Mouse (Mus musculus) layer of hippocampus, adult 18-20 months (tissue): ENCODE measurements around the gene Alox15. TPM values are rescaled to one million over a fixed set of nuclear protein-coding genes. Genes with fewer than 3 reads are reported as not detected.
A peak's percentile ranks its signal among the peaks of the same experiment; 100 is the strongest.

Experiments used
- DNase-seq, 2 experiments: peaks; one replicate each; pipeline ENCODE4 v3.0.0; 2022; ENCODE audit warnings: low spot score in 2 of 2
- total RNA-seq, 2 experiments: library from RNA; stranded (reverse); gene quantifications; 2 replicates each; pipeline ENCODE4 v1.2.3; 2021

The Alox15 gene
- total RNA-seq, 2 experiments from 2014 or later: 0.17 TPM; not detected in 1

DNA sequence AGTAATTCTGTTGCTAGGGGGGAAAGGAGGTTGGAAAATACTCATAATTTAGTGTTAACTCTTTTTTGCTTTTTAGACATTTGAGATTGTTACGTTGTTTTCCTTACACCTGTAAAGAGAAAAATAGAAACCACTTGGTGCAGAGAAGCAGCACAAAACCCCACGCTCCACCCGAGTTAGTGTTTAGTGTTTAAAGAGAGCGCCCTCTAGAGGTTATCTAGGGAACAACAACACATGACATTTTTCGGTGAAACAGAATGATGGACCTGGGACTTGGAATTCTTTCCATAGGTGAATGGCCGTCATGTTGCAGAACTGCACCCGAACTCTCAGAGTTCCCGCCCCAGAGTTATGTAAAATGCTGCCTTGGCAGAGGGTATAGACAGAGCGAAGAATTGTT is 42.5 kb downstream of the Alox15 start:
- DNase-seq: peak in 1 of 2 experiments; percentile 63

DNA sequence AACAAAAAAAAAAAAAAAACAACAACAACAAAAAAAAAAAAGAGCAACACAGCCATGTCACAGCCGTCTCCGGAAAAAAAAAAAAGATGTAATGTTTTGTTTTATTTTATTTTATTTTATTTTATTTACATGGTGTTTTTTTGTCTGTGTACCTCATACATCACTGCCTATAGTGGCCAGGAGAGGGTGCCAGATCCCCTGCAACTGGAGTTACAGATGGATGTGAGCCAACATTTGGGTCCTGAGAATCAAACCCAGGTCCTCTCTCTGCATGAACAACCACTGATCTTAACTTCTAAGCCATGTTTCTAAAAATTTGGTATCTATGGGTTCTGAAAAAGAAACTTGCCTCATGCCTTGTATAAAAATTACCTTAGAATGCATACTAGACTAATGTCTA is 43.5 kb downstream of the Alox15 start:
- no peak for DNase-seq

DNA sequence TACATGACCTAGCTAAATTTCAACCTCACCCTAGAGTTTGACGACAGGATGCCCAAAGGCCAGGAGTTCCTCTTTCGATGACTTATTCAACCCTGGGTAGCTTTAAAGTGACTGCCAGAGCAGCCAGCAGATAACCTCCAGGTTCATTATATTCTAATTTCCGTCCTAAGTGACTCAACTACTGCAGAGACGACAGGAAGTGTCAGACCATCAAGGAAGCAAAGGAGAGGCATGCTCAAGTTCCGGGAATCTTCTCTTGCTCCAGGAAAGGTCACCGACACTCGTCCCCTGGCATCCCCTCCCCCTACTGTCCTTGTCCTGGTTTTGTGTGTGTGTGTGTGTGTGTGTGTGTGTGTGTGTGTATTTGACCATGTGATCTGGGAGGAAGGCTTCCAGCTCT is 45.7 kb downstream of the Alox15 start:
- no peak for DNase-seq

DNA sequence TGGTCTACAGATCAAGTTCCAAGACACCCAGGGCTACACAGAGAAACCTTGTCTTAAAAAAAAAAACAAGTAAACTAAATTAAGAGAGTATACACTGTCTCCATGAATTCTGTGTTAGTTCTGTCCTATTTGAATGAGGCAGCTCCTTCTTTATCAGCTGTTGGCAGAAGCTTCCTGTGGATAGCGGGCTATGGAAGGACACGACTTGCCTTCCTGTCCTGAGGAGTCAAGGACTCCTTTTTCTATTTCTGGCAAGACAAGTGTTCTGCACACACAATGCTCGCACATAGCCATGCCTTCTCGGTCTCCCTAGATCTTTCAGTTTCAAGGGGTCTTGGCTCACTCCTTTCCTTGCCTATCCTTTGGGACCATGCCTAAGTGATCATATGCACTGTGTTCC is 49.5 kb downstream of the Alox15 start:
- DNase-seq: no peak

DNA sequence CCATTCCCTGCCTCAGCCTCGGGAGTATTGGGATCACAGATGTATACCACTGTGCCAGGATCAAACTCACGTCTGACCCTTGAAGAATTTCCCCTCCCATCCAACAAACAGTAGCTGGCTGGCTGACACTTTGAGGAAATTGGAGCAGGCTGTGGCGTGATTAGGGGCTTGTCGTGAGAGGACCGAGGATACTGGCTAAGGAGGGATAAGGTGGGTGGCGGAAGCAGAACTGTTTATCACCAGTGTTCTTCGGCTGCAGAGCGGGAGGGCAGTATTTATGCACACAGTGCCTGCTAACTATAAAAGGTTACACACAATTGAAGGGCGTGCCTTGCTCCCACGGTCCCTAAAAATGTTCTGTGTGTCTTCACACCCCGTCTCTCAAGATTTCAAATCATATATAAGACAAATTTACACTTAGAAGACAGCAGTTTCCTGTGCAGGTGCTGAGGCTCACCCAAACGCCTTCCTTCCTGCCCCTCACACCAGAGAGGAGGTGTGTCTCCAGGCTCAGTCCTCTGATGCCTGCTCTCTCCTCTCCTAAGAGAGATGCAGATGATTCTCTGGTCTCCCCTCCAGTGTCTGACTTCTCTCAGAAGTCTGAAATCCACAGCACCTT is 53.9 kb downstream of the Alox15 start:
- DNase-seq: no peak

DNA sequence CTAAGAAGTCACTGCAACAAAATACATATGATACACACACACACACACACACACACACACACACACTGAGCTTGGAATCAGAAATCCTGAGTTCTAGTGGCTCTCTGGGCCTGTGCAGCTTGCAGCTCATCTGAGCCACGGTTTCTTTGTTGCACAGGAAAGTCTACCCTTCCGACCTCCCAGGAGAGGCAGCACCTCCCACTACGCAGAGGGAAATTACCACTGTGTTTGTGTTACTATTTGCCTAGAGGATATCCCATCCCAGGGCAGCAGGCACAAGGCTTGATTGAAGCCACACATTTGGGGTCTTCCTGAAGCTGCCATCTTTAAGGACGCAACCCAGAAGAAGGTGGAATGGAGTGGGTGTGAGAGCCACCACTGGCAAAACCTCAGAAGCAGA is 54.4 kb downstream of the Alox15 start:
- no peak for DNase-seq

Other genes starting within 250 kb of the Alox15 start
- gene Mgl2, start 221.7 kb downstream of the Alox15 start, total RNA-seq: under 1 TPM; 0.45 to 0.66 TPM
- under 1 TPM; 0.71 to 0.92 TPM for gene Clec10a, start 195.8 kb downstream of the Alox15 start, total RNA-seq
- 10 to 100 TPM; 28.6 to 30.6 TPM for gene Slc16a11, start 139.3 kb downstream of the Alox15 start, total RNA-seq
- gene Slc16a13, start 131.0 kb downstream of the Alox15 start, total RNA-seq: 1 to 10 TPM; 6.2 to 9.0 TPM
- 1 to 10 TPM in 1 of 2 experiments, under 1 TPM in 1; 0.92 to 1.1 TPM for gene Bcl6b, start 122.2 kb downstream of the Alox15 start, total RNA-seq
- gene 0610010K14Rik, start 114.1 kb downstream of the Alox15 start, total RNA-seq: 10 to 100 TPM; 39.7 to 45.9 TPM
- 1 to 10 TPM; 5.6 to 6.7 TPM for gene Gm21988, start 112.2 kb downstream of the Alox15 start, total RNA-seq
- gene Rnasek, start 112.2 kb downstream of the Alox15 start, total RNA-seq: 100 to 1,000 TPM; 262 to 272 TPM
- gene Alox12, start 96.7 kb downstream of the Alox15 start, total RNA-seq: under 1 TPM; 0.15 to 0.27 TPM
- gene Alox12e, start 29.4 kb downstream of the Alox15 start, total RNA-seq: not detected
- 10 to 100 TPM; 32.0 to 37.2 TPM for gene Pelp1, start 58.0 kb upstream of the Alox15 start, total RNA-seq
- 100 to 1,000 TPM in 1 of 2 experiments, 10 to 100 TPM in 1; 93.5 to 100 TPM for gene Arrb2, start 80.6 kb upstream of the Alox15 start, total RNA-seq
- 10 to 100 TPM; 13.7 to 16.7 TPM for gene Med11, start 99.9 kb upstream of the Alox15 start, total RNA-seq
- under 1 TPM; 0.20 to 0.27 TPM for gene Zmynd15, start 107.4 kb upstream of the Alox15 start, total RNA-seq
- 1 to 10 TPM in 1 of 2 experiments, under 1 TPM in 1; 0.82 to 1.3 TPM for gene Cxcl16, start 108.0 kb upstream of the Alox15 start, total RNA-seq
- not detected for gene Tm4sf5, start 153.2 kb upstream of the Alox15 start, total RNA-seq
- gene Vmo1, start 162.6 kb upstream of the Alox15 start, total RNA-seq: not detected
- gene Gltpd2, start 167.2 kb upstream of the Alox15 start, total RNA-seq: not detected
- 100 to 1,000 TPM; 198 TPM for gene Psmb6, start 173.3 kb upstream of the Alox15 start, total RNA-seq
- gene Gm40193, start 180.9 kb upstream of the Alox15 start, total RNA-seq: not detected
- gene Pld2, start 188.0 kb upstream of the Alox15 start, total RNA-seq: 10 to 100 TPM; 16.7 to 17.8 TPM
- 100 to 1,000 TPM; 477 to 515 TPM for gene Mink1, start 210.8 kb upstream of the Alox15 start, total RNA-seq